Mouse (Mus musculus) Patski (cell line): ENCODE results near the gene Tspan5. TPM values are rescaled to one million over a fixed set of nuclear protein-coding genes. Genes with fewer than 3 reads are reported as not detected.

Source experiments
- ATAC-seq: fragments of 100-300 bp; one replicate; pipeline ENCODE4 v1.8.0; 2021
- CTCF ChIA-PET: fragments of 350-600 bp; sonication (Branson Sonifier 250); formaldehyde crosslinking; loops from one replicate; lab custom pipeline; 2022; ENCODE audit warnings: inconsistent platforms; lab: Charles Lee
- POLR2A ChIA-PET: fragments of 350-600 bp; sonication (Branson Sonifier 250); formaldehyde crosslinking; loops from one replicate; lab custom pipeline; 2022; ENCODE audit warnings: antibody characterized with exemption, inconsistent platforms; lab: Charles Lee
- DNase-seq: peaks from one replicate; pipeline ENCODE4 v3.0.0-alpha.2; 2011; ENCODE audit warnings: low read depth, low spot score
- H3K27me3 ChIP-seq: fragments of 371-371 bp; one replicate; pipeline ENCODE4 v1.5.1; 2021
- CTCF ChIP-seq: fragments of 100-300 bp; IDR thresholded peaks from one replicate; pipeline ENCODE4 v1.5.1; 2021
- in situ Hi-C: fragments of 300-500 bp; cut with MboI; formaldehyde crosslinking; loops from 3 replicates; pipeline ENCODE4 v1.11.1; 2018; ENCODE audit warnings: low pct_unique_long_range_greater_than_20kb, mixed read lengths
- polyA plus RNA-seq: library from polyadenylated mRNA; unstranded; gene quantifications from one replicate; pipeline ENCODE4 v1.2.3, GENCODE M21; 2021

Tspan5 gene
- polyA plus RNA-seq, 1 experiment from 2014 or later: 62.0 TPM

GRCm38 (mm10) chr3:138715212-138715611 lies 26.8 kb upstream of the Tspan5 start:
- ATAC-seq (peak; percentile 14), DNase-seq (no peak)
- POLR2A ChIA-PET: interaction anchor here (0.8 to 1.5 kb wide), 2 partner anchors 27 kb away, joined by 3 to 4 read pairs; partner anchors contain the start of gene Tspan5

DNA sequence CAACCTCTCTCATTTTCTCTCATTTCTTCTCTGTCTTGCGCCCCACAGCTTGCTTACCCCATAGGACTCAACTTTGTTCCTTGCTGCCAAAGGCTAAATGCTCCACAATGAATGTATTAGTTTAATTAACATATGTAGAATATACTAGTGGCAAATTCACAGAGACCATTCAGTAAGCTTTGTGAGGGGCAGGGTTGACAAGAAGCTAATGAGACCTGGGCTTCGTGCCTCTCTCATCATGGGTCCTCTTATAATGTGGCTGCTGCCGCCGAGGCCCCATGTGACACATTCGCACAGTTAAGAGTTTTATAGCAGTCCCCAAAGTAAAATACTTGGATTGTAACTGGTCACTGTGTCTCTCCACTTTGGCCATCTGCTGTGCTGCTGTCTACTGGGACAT lies 25.0 kb upstream of the Tspan5 start:
- in situ Hi-C loops: no loop called here
- ATAC-seq: no peak
- CTCF ChIA-PET: interaction anchor here (1.2 to 1.4 kb wide), 2 partner anchors 10 to 18 kb away, joined by 3 to 4 read pairs; no protein-coding TSS in a partner anchor

More at GRCm38 (mm10) chr3:138715212-138715611, 26.8 kb upstream of the Tspan5 start:
- H3K27me3 ChIP-seq: no peaks in the 10 kb centered on the region
- TF ChIP-seq CTCF: no peak
- in situ Hi-C loops: no loop called here
- CTCF ChIA-PET: no interaction called here

DNA sequence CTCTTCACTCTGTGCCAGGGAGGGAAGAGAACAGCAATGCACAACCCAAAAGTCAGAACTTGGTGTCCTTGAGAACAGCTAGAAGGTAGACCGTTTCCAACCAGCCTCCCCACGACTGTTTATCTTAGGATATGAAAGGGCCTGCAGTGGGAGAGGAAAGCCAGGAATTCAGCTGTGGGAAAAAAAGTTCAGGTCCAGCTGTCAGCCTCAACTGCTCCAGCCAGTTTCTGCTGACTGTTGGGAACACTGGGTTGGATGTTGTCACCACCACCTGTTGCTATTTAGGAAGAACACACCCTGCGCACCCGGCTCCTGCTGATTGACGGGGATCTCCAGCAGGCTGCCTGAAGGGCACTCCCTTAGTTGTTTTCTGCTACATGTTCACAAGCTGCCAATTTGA lies 19.8 kb upstream of the Tspan5 start:
- no peak for TF ChIP-seq CTCF
- POLR2A ChIA-PET: interaction anchor here (1.8 kb wide), 1 partner anchor 74 kb away, joined by 3 read pairs; no protein-coding TSS in a partner anchor
- CTCF ChIA-PET: interaction anchor here (1.0 to 2.1 kb wide), 4 partner anchors 12 to 70 kb away, joined by 3 to 9 read pairs (median 4); no protein-coding TSS in a partner anchor
- no peak for DNase-seq
- in situ Hi-C loops: no loop called here
- no peak for ATAC-seq
- no peaks in the 10 kb centered on the region for H3K27me3 ChIP-seq

More for the DNA sequence above, 25.0 kb upstream of the Tspan5 start:
- DNase-seq: no peak
- POLR2A ChIA-PET: no interaction called here
- H3K27me3 ChIP-seq: no peaks in the 10 kb centered on the region
- no peak for TF ChIP-seq CTCF

- CTCF ChIA-PET: interaction anchor here (1.5 kb wide), 1 partner anchor 54 kb away, joined by 3 read pairs; no protein-coding TSS in a partner anchor
- TF ChIP-seq CTCF: no peak
- POLR2A ChIA-PET: interaction anchor here (0.6 to 0.8 kb wide), 2 partner anchors 8 to 37 kb away, joined by 3 to 4 read pairs; no protein-coding TSS in a partner anchor
- DNase-seq (no peak), ATAC-seq (no peak)
- H3K27me3 ChIP-seq: no peaks in the 10 kb centered on the region
- in situ Hi-C loops: no loop called here
These were observed 14.4 kb upstream of the Tspan5 start for GRCm38 (mm10) chr3:138727571-138727970.

DNA sequence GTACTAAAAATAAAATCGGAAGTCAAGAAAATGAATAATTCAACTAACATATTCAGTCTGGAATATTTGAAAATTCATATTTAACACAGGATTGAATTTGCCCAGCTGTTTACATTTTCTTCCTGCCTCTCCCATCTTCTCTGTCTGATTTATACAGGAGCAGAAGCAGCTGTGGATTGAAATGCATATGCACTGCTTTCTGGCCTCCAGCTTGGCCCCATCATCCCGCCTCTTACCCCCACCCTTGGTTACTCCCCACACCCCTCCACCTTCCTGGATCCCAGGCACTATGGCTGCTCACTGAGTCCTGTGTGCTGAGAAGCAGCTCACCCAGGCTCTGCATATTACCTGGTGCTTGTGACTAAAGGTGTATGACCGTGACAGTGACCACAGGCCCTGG lies 13.2 kb upstream of the Tspan5 start:
- ChIA-PET POLR2A (no interaction called here), CTCF (interaction anchor here (0.9 kb wide), 1 partner anchor 16 kb away, joined by 3 read pairs; no protein-coding TSS in a partner anchor)
- in situ Hi-C loops: no loop called here
- no peaks in the 10 kb centered on the region for H3K27me3 ChIP-seq
- ATAC-seq: no peak
- DNase-seq: no peak
- TF ChIP-seq CTCF: no peak

- ChIA-PET POLR2A (interaction anchor here (0.6 kb wide), 1 partner anchor 91 kb away, joined by 3 read pairs; no protein-coding TSS in a partner anchor), CTCF (interaction anchor here (1.0 to 2.2 kb wide), 3 partner anchors 11 to 23 kb away, joined by 3 to 7 read pairs (median 3); partner anchors contain the start of gene Tspan5)
- DNase-seq (no peak), ATAC-seq (no peak)
- in situ Hi-C loops: no loop called here
- TF ChIP-seq CTCF: no peak
- no peaks in the 10 kb centered on the region for H3K27me3 ChIP-seq
These were observed 11.2 kb upstream of the Tspan5 start for GRCm38 (mm10) chr3:138730812-138731211.

- no peak for TF ChIP-seq CTCF
- CTCF ChIA-PET: interaction anchor here (1.0 kb wide), 1 partner anchor 170 kb away, joined by 3 read pairs; no protein-coding TSS in a partner anchor
- in situ Hi-C loops: no loop called here
- DNase-seq (no peak), ATAC-seq (no peak)
- POLR2A ChIA-PET: no interaction called here
- no peaks in the 10 kb centered on the region for H3K27me3 ChIP-seq
These were observed 6.2 kb upstream of the Tspan5 start for GRCm38 (mm10) chr3:138735760-138736159.

GRCm38 (mm10) chr3:138739150-138739700 lies 2.8 kb upstream of the Tspan5 start:
- POLR2A ChIA-PET: no interaction called here
- ATAC-seq: no peak
- H3K27me3 ChIP-seq: no peaks in the 10 kb centered on the region
- CTCF ChIA-PET: no interaction called here
- in situ Hi-C loops: no loop called here
- DNase-seq: no peak
- no peak for TF ChIP-seq CTCF

GRCm38 (mm10) chr3:138740291-138740690 lies 1.7 kb upstream of the Tspan5 start:
- ChIA-PET POLR2A (interaction anchor here (0.6 to 1.5 kb wide), 2 partner anchors 101 to 296 kb away, joined by 3 to 5 read pairs; no protein-coding TSS in a partner anchor), CTCF (interaction anchor here (1.2 kb wide), 1 partner anchor 83 kb away, joined by 3 read pairs; no protein-coding TSS in a partner anchor)
- no peak for DNase-seq
- no peaks in the 10 kb centered on the region for H3K27me3 ChIP-seq
- TF ChIP-seq CTCF: no peak
- ATAC-seq: no peak
- in situ Hi-C loops: loop anchor here (5.0 to 10.0 kb wide), 3 partner anchors 97 to 335 kb away; partner anchors contain the start of gene Rap1gds1

- in situ Hi-C loops: loop anchor here (5.0 to 10.0 kb wide), 3 partner anchors 96 to 334 kb away; partner anchors contain the start of gene Rap1gds1
These were observed 1.0 kb upstream of the Tspan5 start for GRCm38 (mm10) chr3:138740843-138741540.

More at GRCm38 (mm10) chr3:138740843-138741540, 1.0 kb upstream of the Tspan5 start:
- no peak for TF ChIP-seq CTCF
- no peak for DNase-seq
- ChIA-PET CTCF (interaction anchor here (1.1 to 2.1 kb wide), 3 partner anchors 10 to 99 kb away, joined by 3 to 7 read pairs (median 5); no protein-coding TSS in a partner anchor), POLR2A (interaction anchor here (0.6 to 2.1 kb wide), 7 partner anchors 16 to 295 kb away, joined by 3 to 16 read pairs (median 5); no protein-coding TSS in a partner anchor)
- ATAC-seq: no peak
- no peaks in the 10 kb centered on the region for H3K27me3 ChIP-seq
